Mouse (Mus musculus) urinary bladder, postnatal 36 days (tissue): ENCODE data around the gene Mthfr.

ENCODE experiments used
- DNase-seq, 2 experiments: peaks; one replicate each; pipeline ENCODE4 v3.0.0; 2022; ENCODE audit warnings: low spot score in 2 of 2, mixed read lengths in 1 of 2

The Mthfr gene

GRCm38 (mm10) chr4:148089166-148089565 is 50.3 kb downstream of the Mthfr start:
- no peak for DNase-seq

- DNase-seq: no peak
Measured at GRCm38 (mm10) chr4:148091181-148091580, 52.3 kb downstream of the Mthfr start.

GRCm38 (mm10) chr4:148092551-148093271 is 53.8 kb downstream of the Mthfr start:
- no peak for DNase-seq

GRCm38 (mm10) chr4:148094161-148094560 is 55.3 kb downstream of the Mthfr start:
- DNase-seq: no peak

- DNase-seq: no peak
Measured at GRCm38 (mm10) chr4:148095081-148095480, 56.2 kb downstream of the Mthfr start.

- DNase-seq: no peak
Measured at GRCm38 (mm10) chr4:148097936-148098335, 59.1 kb downstream of the Mthfr start.

GRCm38 (mm10) chr4:148098666-148099065 is 59.8 kb downstream of the Mthfr start:
- no peak for DNase-seq

GRCm38 (mm10) chr4:148101801-148102527 is 63.1 kb downstream of the Mthfr start:
- peak; percentile 38 to 39 for DNase-seq

GRCm38 (mm10) chr4:148104146-148104545 is 65.3 kb downstream of the Mthfr start:
- DNase-seq: no peak

- DNase-seq: no peak
Measured at GRCm38 (mm10) chr4:148107621-148108291, 68.9 kb downstream of the Mthfr start.

GRCm38 (mm10) chr4:148108565-148109100 is 69.8 kb downstream of the Mthfr start:
- no peak for DNase-seq
